Mouse (Mus musculus) CH12.LX (cell line): ENCODE measurements around the gene Fam13a. TPM values are rescaled to one million over a fixed set of nuclear protein-coding genes. Genes with fewer than 3 reads are reported as not detected.

Source experiments
- DNase-seq: peaks from one replicate; pipeline ENCODE4 v3.0.0-alpha.2; 2013; ENCODE audit errors: extremely low read depth
- H3K27ac ChIP-seq: 2 replicates; pipeline ENCODE4 v1.5.1; 2012; ENCODE audit warnings: low read depth, mild to moderate bottlenecking, control low read depth, moderate library complexity; ENCODE audit not compliant: insufficient read depth
- H3K27me3 ChIP-seq: replicated peaks from 2 replicates; pipeline ENCODE3; 2012; ENCODE audit warnings: inconsistent platforms
- H3K36me3 ChIP-seq, 2 experiments: replicated peaks in 1 of 2; 2 replicates each; pipeline versions ENCODE3 to v1.6.1; 2012; ENCODE audit warnings: inconsistent platforms in 1 of 2, low read length in 1 of 2, mild to moderate bottlenecking in 1 of 2, mixed read lengths in 1 of 2, moderate library complexity in 1 of 2; ENCODE audit not compliant: control insufficient read depth in 1 of 2, insufficient read depth in 1 of 2
- H3K4me1 ChIP-seq, 2 experiments: 2 replicates each; pipeline ENCODE4 v1.6.1; 2012; ENCODE audit warnings: inconsistent platforms in 1 of 2, moderate library complexity in 1 of 2; ENCODE audit not compliant: insufficient read depth in 2 of 2, control insufficient read depth in 1 of 2
- H3K4me2 ChIP-seq: 2 replicates; pipeline ENCODE4 v1.6.1; 2012; ENCODE audit warnings: low read depth, mild to moderate bottlenecking, control low read depth; ENCODE audit not compliant: poor library complexity, insufficient read depth, severe bottlenecking
- H3K4me3 ChIP-seq, 3 experiments: fragments of 150-350 bp in 1 of 3; sonication (generic) in 1 of 3; replicated peaks in 1 of 3; 2 replicates each; pipeline versions ENCODE3 to v1.5.1; 2011 to 2012; ENCODE audit warnings: low read depth in 2 of 3, low read length in 2 of 3, mild to moderate bottlenecking in 2 of 3, moderate library complexity in 2 of 3, control low read depth in 1 of 3, improper control_type of control experiment in 1 of 3, inconsistent platforms in 1 of 3, mixed read lengths in 1 of 3; ENCODE audit not compliant: poor library complexity in 1 of 3
- H3K79me2 ChIP-seq: replicated peaks from 2 replicates; pipeline ENCODE4 v1.6.1; 2012; ENCODE audit warnings: mild to moderate bottlenecking, moderate library complexity; ENCODE audit not compliant: control insufficient read depth, poor library complexity, insufficient read depth, severe bottlenecking; ENCODE audit errors: extremely low read depth
- H3K9ac ChIP-seq: 2 replicates; pipeline ENCODE4 v1.6.1; 2012; ENCODE audit warnings: low read depth, mild to moderate bottlenecking, control low read depth, moderate library complexity; ENCODE audit not compliant: insufficient read depth
- H3K9me3 ChIP-seq: replicated peaks from 2 replicates; pipeline ENCODE3; 2012; ENCODE audit warnings: low read length, inconsistent platforms, mixed read lengths
- CHD1 ChIP-seq: IDR thresholded peaks from 2 replicates; pipeline ENCODE4 v1.6.1; 2012; ENCODE audit warnings: low read depth, low read length, improper control_type of control experiment, inconsistent platforms
- ELF1 ChIP-seq: IDR thresholded peaks from 2 replicates; pipeline ENCODE4 v1.6.1; 2014; ENCODE audit warnings: low read depth, mild to moderate bottlenecking, inconsistent platforms, low read length, improper control_type of control experiment
- EP300 ChIP-seq: IDR thresholded peaks from 2 replicates; pipeline ENCODE4 v1.6.1; 2011; ENCODE audit warnings: low read length, improper control_type of control experiment
- JUND ChIP-seq: conservative IDR thresholded peaks from 2 replicates; pipeline ENCODE4 v1.6.1; 2011; ENCODE audit warnings: low read depth, low read length, improper control_type of control experiment
- KAT2A ChIP-seq: IDR thresholded peaks from 2 replicates; pipeline ENCODE4 v1.6.1; 2012; ENCODE audit warnings: low read length, improper control_type of control experiment, inconsistent platforms; ENCODE audit not compliant: insufficient replicate concordance
- MAZ ChIP-seq: IDR thresholded peaks from 2 replicates; pipeline ENCODE4 v1.6.1; 2012; ENCODE audit warnings: low read depth, mild to moderate bottlenecking, inconsistent platforms, low read length, improper control_type of control experiment, moderate library complexity
- MEF2A ChIP-seq: IDR thresholded peaks from 2 replicates; pipeline ENCODE4 v1.6.1; 2014; ENCODE audit warnings: low read depth, mild to moderate bottlenecking, inconsistent platforms, low read length, improper control_type of control experiment, borderline replicate concordance
- SMC3 ChIP-seq: IDR thresholded peaks from 2 replicates; pipeline ENCODE4 v1.6.1; 2011; ENCODE audit warnings: low read depth, low read length, improper control_type of control experiment
- TBP ChIP-seq: conservative IDR thresholded peaks from 2 replicates; pipeline ENCODE4 v1.6.1; 2011; ENCODE audit warnings: low read depth, low read length, improper control_type of control experiment
- TCF12 ChIP-seq: IDR thresholded peaks from 2 replicates; pipeline ENCODE4 v1.6.1; 2014; ENCODE audit warnings: low read depth, mild to moderate bottlenecking, inconsistent platforms, low read length, improper control_type of control experiment
- UBTF ChIP-seq: IDR thresholded peaks from 2 replicates; pipeline ENCODE4 v1.6.1; 2012; ENCODE audit warnings: low read depth, mild to moderate bottlenecking, inconsistent platforms, low read length, improper control_type of control experiment, moderate library complexity
- dilution Hi-C: fragments of 300-500 bp; cut with MboI; formaldehyde crosslinking; loops from 2 replicates; pipeline ENCODE4 v1.14.3; 2020; ENCODE audit warnings: low sequenced_read_pairs; ENCODE audit not compliant: extremely low pct_unique_long_range_greater_than_20kb, extremely low pct_ligation_motif_present
- in situ Hi-C: fragments of 300-500 bp; cut with MboI; formaldehyde crosslinking; loops from 3 replicates; pipeline ENCODE4 v1.14.3; 2019; ENCODE audit warnings: low sequenced_read_pairs, low pct_ligation_motif_present, low pct_unique_long_range_greater_than_20kb, mixed read lengths
- polyA plus RNA-seq: library from polyadenylated mRNA; unstranded; fragments of >175 nt; gene quantifications from 2 replicates; pipeline ENCODE4 v1.2.1, GENCODE M21; 2012; ENCODE audit warnings: low read depth; ENCODE audit not compliant: insufficient read length
- total RNA-seq, 2 experiments: library from RNA; depleted of rRNA; stranded (reverse); fragments of 300-350 nt in 1 of 2; fragments of >200 nt in 1 of 2; gene quantifications; 2 replicates each; pipeline ENCODE4 v1.2.3; 2012 to 2014

Gene Fam13a
- total and polyA plus RNA-seq, 3 experiments, result 0.17 to 0.21 TPM; not detected in 1

DNA sequence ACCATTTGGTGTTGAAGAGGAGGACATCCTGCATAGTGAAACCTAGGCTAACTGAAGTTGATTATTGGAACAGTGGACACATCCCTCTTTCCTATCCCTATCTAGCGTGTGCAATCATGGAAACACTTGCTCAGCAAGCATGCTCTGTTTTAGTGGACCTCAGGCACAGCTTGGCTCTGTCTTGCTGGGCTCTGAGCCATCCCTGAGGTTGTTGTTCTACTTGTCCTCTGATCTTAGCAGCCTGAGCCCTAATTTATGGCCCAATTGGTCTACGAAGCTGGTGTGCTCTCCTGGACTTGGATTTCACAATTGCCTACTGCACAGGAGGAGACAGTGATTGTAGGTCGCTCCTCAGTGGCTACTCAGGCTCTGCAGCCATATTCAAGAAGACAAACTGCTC, 56.1 kb downstream of the Fam13a start (continued):
- TF ChIP-seq SMC3, result no peak

DNA sequence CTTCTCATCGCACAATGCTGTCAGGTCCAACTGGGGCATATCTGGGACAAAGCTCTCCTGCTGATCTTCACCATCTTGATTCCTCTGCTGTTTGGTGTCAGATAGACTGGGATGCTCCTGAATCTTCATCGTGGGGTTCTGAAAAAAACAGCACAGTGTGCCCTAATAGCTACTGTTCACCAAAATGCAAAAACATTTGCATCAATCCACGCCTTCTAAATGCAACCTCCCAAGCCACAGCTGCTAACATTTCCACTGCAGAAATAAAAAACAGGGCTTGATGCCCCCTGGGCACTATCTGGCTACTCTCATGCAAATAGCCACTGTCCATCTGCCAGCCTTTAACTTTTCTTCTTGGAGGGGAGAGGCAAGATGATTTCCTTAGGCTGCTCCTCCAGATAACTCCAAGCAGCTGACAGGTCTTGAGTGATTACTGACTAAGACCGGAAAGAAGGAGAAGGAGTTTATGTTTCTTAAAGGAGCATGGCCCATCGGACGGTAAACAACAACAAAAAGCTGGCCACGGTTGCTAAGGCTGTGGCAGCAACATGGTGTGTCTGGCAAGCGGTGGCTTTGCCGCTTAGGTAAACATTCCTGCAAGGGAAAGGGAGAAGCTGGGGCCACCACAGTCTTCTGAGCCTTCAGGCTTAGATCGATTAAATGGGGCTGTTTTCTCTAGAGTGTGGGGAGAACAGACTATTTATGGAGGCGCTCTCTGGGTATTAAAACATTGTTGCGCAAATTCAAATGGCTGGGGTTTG, 59.1 kb downstream of the Fam13a start:
- no peaks in the 10 kb centered on the region for H3K9me3 ChIP-seq
- no peak overlapping the region for H3K4me3 ChIP-seq
- no peak overlapping the region for H3K9ac ChIP-seq
- H3K27ac ChIP-seq, result no peak overlapping the region
- dilution Hi-C loops (no loop called here), in situ Hi-C loops (no loop called here)
- H3K79me2 ChIP-seq, result no peaks in the 10 kb centered on the region
- H3K27me3 ChIP-seq, result no peaks in the 10 kb centered on the region
- no peak overlapping the region for H3K4me2 ChIP-seq
- TF ChIP-seq TCF12 (no peak), KAT2A (no peak), ELF1 (no peak), JUND (no peak), TBP (no peak), EP300 (no peak)
- no peaks in the 10 kb centered on the region for H3K4me1 ChIP-seq
- H3K36me3 ChIP-seq, result no peaks in the 10 kb centered on the region
- DNase-seq, result no peak

DNA sequence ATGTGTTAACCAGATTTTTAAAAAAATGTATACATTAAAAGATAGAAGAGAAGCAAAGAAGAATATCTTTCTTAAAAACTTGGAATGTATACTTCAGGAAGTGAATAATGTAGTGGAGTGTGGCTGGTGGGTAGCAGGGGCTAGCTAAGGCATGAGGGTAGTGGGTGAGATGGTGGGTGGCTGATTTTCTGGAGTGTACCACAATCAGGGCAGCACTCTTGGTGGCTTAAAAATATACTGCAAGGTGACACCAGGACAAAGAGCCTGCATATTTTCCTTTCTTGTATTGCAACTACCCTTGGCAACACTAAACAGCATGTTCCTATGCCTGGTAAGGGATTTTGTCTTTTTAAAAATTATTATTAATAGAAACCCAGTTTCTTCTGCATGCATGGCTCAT, 59.8 kb downstream of the Fam13a start:
- H3K36me3 ChIP-seq, result no peaks in the 10 kb centered on the region
- in situ Hi-C loops, result no loop called here
- no peak overlapping the region for H3K9ac ChIP-seq
- no peaks in the 10 kb centered on the region for H3K9me3 ChIP-seq
- H3K4me3 ChIP-seq, result no peak overlapping the region
- no peaks in the 10 kb centered on the region for H3K79me2 ChIP-seq
- dilution Hi-C loops, result no loop called here
- TF ChIP-seq CHD1 (no peak), UBTF (no peak), TBP (no peak), MAZ (no peak), KAT2A (no peak), MEF2A (no peak)
- no peak for DNase-seq
- H3K4me2 ChIP-seq, result no peak overlapping the region
- H3K4me1 ChIP-seq, result no peaks in the 10 kb centered on the region
- H3K27me3 ChIP-seq, result no peaks in the 10 kb centered on the region
- H3K27ac ChIP-seq, result no peak overlapping the region
